Mouse (Mus musculus) ES-E14 (cell line): ENCODE data around the gene Gpcpd1. TPM values are rescaled to one million over a fixed set of nuclear protein-coding genes. Genes with fewer than 3 reads are reported as not detected.

Experiments used
- DNase-seq: peaks from one replicate; pipeline ENCODE4 v3.0.0-alpha.2; 2013; ENCODE audit warnings: low read depth, low spot score
- H3K27ac ChIP-seq: 2 replicates; pipeline ENCODE4 v1.5.1; 2012; ENCODE audit warnings: low read depth, mild to moderate bottlenecking, low read length, moderate library complexity, mixed read lengths; ENCODE audit not compliant: poor library complexity, insufficient read depth, severe bottlenecking
- H3K36me3 ChIP-seq: 2 replicates; pipeline ENCODE4 v1.6.1; 2012; ENCODE audit warnings: mild to moderate bottlenecking, low read length, moderate library complexity, mixed read lengths; ENCODE audit not compliant: control insufficient read depth, poor library complexity, insufficient read depth, severe bottlenecking
- H3K4me1 ChIP-seq, 2 experiments: fragments of 150-350 bp in 1 of 2; sonication (generic) in 1 of 2; 2 replicates each; pipeline ENCODE4 v1.6.1; 2012; ENCODE audit warnings: low read length in 2 of 2, mild to moderate bottlenecking in 1 of 2, mixed read lengths in 1 of 2; ENCODE audit not compliant: control insufficient read depth in 2 of 2, insufficient read depth in 2 of 2, poor library complexity in 1 of 2
- H3K4me3 ChIP-seq, 2 experiments: fragments of 150-350 bp in 1 of 2; sonication (generic) in 1 of 2; 2 replicates each; pipeline ENCODE4 v1.5.1; 2012; ENCODE audit warnings: low read length in 2 of 2, low read depth in 1 of 2, mild to moderate bottlenecking in 1 of 2, mixed read lengths in 1 of 2; ENCODE audit not compliant: insufficient read depth in 1 of 2, poor library complexity in 1 of 2, severe bottlenecking in 1 of 2
- H3K9ac ChIP-seq: 2 replicates; pipeline ENCODE4 v1.6.1; 2012; ENCODE audit warnings: low read depth, mild to moderate bottlenecking, low read length, mixed read lengths; ENCODE audit not compliant: poor library complexity, insufficient read depth, severe bottlenecking
- H3K9me3 ChIP-seq: fragments of 150-350 bp; sonication (generic); 2 replicates; pipeline ENCODE4 v1.6.1; 2012; ENCODE audit warnings: low read depth, mild to moderate bottlenecking, low read length; ENCODE audit not compliant: control insufficient read depth, insufficient read depth
- CHD2 ChIP-seq: IDR thresholded peaks from 2 replicates; pipeline ENCODE4 v1.6.1; 2014; ENCODE audit warnings: mild to moderate bottlenecking, low read depth, low read length, inconsistent platforms
- HCFC1 ChIP-seq: IDR thresholded peaks from 2 replicates; pipeline ENCODE4 v1.6.1; 2012; ENCODE audit warnings: low read length, inconsistent platforms, borderline replicate concordance; ENCODE audit not compliant: insufficient read depth
- MAFK ChIP-seq: IDR thresholded peaks from 2 replicates; pipeline ENCODE4 v1.6.1; 2014; ENCODE audit warnings: mild to moderate bottlenecking, low read depth, low read length, inconsistent platforms; ENCODE audit not compliant: insufficient read depth
- ZC3H11A ChIP-seq: IDR thresholded peaks from 2 replicates; pipeline ENCODE4 v1.6.1; 2012; ENCODE audit warnings: low read depth, mild to moderate bottlenecking, inconsistent platforms, low read length, borderline replicate concordance
- ZNF384 ChIP-seq: IDR thresholded peaks from 2 replicates; pipeline ENCODE4 v1.6.1; 2012; ENCODE audit warnings: low read depth, low read length, inconsistent platforms
- in situ Hi-C, 2 experiments: fragments of 600-800 bp; cut with MboI; formaldehyde crosslinking; loops; one replicate each; pipeline ENCODE4 v1.15.1; 2025; ENCODE audit warnings: low sequenced_read_pairs in 2 of 2, inconsistent platforms in 1 of 2; ENCODE audit not compliant: unreplicated experiment in 2 of 2
- total RNA-seq: library from RNA; depleted of rRNA; stranded (reverse); fragments of 300-350 nt; gene quantifications from 2 replicates; pipeline ENCODE4 v1.2.3, GENCODE M21; 2012

The Gpcpd1 gene
- total RNA-seq, 1 experiment, result 14.5 TPM

DNA sequence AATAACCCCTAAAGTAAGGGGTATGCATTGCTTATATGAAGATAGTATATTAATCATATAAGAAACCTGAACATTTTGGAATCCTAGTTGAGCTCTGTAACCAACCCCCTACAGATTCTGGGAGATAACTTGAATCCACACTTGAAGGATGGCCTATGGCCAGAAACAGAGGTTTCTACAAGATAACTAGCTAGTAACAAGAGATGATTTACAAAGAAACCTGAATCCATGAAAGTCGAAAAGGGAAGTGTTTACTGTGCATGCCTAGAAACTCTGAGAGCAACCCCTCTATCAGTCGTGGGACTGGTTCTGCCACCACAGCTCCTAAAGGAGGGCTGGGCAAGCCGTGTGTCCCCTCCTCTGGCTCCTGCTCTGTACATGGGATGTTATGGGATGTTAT is 7.8 kb downstream of the Gpcpd1 start:
- Histone ChIP-seq H3K4me3 (no peak overlapping the region), H3K9ac (no peak overlapping the region), H3K27ac (no peak overlapping the region), H3K9me3 (no peaks in the 10 kb centered on the region), H3K36me3 (no peaks in the 10 kb centered on the region), H3K4me1 (no peaks in the 10 kb centered on the region)
- DNase-seq, result no peak
- in situ Hi-C loops, result no loop called here
- TF ChIP-seq HCFC1 (no peak), CHD2 (no peak), ZNF384 (no peak), ZC3H11A (no peak), MAFK (no peak)

DNA sequence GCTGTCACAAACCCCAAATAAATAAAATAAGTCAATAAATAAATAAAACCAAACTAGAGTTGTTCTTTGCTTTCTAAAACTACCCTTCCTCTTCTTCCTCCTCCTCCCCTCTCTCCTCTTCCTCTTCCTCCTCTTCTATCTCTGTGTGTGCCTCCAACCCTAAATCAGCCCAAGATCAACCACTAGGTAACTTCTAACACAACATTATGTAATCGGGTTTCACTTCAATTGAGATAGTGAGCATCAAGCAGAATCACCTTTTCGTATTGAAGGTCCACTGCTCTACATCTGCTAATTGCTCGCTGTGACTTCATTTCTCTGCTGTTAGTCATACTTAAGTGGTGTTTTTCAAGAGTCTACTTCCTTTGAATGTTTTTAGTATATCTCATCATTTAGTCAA is 8.8 kb downstream of the Gpcpd1 start:
- no peak overlapping the region for H3K27ac ChIP-seq
- TF ChIP-seq CHD2, result no peak
- TF ChIP-seq MAFK, result no peak
- TF ChIP-seq HCFC1, result no peak
- TF ChIP-seq ZNF384, result no peak
- no peak for TF ChIP-seq ZC3H11A
- H3K4me3 ChIP-seq, result no peak overlapping the region
- H3K4me1 ChIP-seq, result no peaks in the 10 kb centered on the region
- in situ Hi-C loops, result no loop called here
- H3K9me3 ChIP-seq, result no peaks in the 10 kb centered on the region
- H3K36me3 ChIP-seq, result no peaks in the 10 kb centered on the region
- no peak overlapping the region for H3K9ac ChIP-seq
- DNase-seq, result no peak

DNA sequence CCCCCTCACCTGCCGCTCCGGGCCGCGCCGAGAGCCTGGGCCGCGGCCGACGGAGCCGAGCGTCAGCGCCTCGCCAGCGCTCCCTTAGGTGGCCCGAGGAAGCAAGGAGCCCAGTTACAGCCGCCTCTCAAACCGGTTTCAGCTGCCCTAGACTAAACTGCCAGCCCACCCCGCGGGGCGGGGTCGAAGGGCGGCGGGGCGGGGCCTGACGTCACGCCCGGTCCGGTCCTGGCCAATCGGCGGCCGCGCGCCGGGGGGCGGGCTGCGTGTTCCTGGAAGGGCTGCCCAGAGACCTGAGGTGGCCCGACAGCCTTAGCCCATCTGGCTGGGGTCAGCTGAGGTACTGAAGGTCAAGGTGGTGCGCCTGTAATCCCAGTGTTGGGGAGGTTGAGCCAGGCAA is 9.5 kb downstream of the Gpcpd1 start:
- Histone ChIP-seq H3K27ac (peak overlapping the region; percentile 84), H3K9ac (peak overlapping the region; percentile 86), H3K4me1 (no peaks in the 10 kb centered on the region), H3K9me3 (no peaks in the 10 kb centered on the region), H3K4me3 (peak overlapping the region; percentile 0 to 78; a peak in 2 of 4 replicates), H3K36me3 (no peaks in the 10 kb centered on the region)
- TF ChIP-seq ZNF384 (no peak), MAFK (no peak), HCFC1 (0 out of 2 replicates have a peak, but pooled peaks have one; percentile 46), CHD2 (no peak), ZC3H11A (no peak)
- peak; percentile 90 for DNase-seq
- in situ Hi-C loops, result no loop called here

DNA sequence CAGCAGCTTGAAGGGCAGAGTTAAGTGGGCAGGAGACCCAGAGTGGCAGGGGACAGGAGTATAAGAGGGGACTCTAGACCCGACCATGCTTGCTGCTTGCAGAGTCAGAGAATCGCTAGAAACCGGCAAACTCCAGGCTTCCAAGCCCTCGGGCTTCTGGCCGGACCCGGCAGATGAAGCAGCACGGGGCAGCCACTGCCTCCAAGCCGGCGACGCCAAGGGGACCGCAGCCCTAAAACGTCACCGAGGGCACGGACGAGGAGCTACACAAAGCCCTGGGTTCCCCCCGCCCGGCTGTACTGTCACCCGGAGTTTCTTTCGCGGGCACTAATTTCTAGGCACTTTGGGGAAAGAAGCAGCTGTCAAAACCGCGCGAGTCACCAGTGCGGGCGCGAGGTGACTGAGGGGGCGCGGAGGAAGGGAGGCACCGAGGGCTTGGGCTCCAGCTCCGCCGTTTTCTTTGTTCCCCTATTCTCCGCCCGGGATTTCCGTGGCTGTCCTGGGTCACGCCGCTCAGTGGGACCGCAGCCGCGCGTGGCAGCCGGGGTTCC is 10.0 kb downstream of the Gpcpd1 start:
- in situ Hi-C loops, result no loop called here
- H3K4me3 ChIP-seq, result peak overlapping the region; percentile 78 to 81

More for the DNA sequence above, 10.0 kb downstream of the Gpcpd1 start:
- no peaks in the 10 kb centered on the region for H3K4me1 ChIP-seq
- DNase-seq, result no peak
- H3K27ac ChIP-seq, result peak overlapping the region; percentile 84
- peak overlapping the region; percentile 86 for H3K9ac ChIP-seq
- TF ChIP-seq CHD2, result no peak
- no peak for TF ChIP-seq MAFK
- no peak for TF ChIP-seq ZC3H11A
- TF ChIP-seq ZNF384, result no peak
- no peak for TF ChIP-seq HCFC1
- H3K36me3 ChIP-seq, result no peaks in the 10 kb centered on the region
- no peaks in the 10 kb centered on the region for H3K9me3 ChIP-seq
